Comparison of ENCODE assay signal across 9 mouse cellular contexts in genomic region chr3:89091811-89092508, GRCm38 (mm10). TPM values are rescaled to one million over a fixed set of nuclear protein-coding genes. Genes with fewer than 3 reads are reported as not detected.
A peak's percentile ranks its signal among the peaks of the same experiment; 100 is the strongest.
DNase-seq lines count a peak whose midpoint lies in the region; ATAC-seq and TF ChIP-seq lines count a peak whose summit lies in the region.
"Had no signal": no experiment of that assay in that cellular context is flagged by ENCODE, and none has a peak within 500 bp of the region (broad histone marks: within the 10 kb centered on the region; RNA-seq: fewer than 3 reads in every experiment).

No protein-coding gene starts in this region.

- no peaks in the 10 kb centered on the region for H3K79me2 ChIP-seq in C2C12 (ENCODE audit: control insufficient read depth, insufficient read depth)

- no peaks in the 10 kb centered on the region for H3K9me3 ChIP-seq in forebrain, embryonic 10.5 days
- no peaks in the 10 kb centered on the region for H3K9me3 ChIP-seq in liver, embryonic 14.5 days (ENCODE audit: control insufficient read depth, low read length)

- H3K27ac ChIP-seq in forebrain, embryonic 10.5 days, result peak overlapping the region; percentile 89
- no peak overlapping the region for H3K27ac ChIP-seq in liver, embryonic 14.5 days

- H3K36me3 ChIP-seq in C2C12 (ENCODE audit: control insufficient read depth, insufficient read depth), result peaks cover 28% of the 10 kb centered on the region
- H3K36me3 ChIP-seq in forebrain, embryonic 10.5 days (replicated peaks), result peaks cover 48% of the 10 kb centered on the region
- H3K36me3 ChIP-seq in liver, embryonic 14.5 days (replicated peaks; ENCODE audit: control insufficient read depth, insufficient read depth, low read depth), result peaks cover 8% of the 10 kb centered on the region

- H3K4me3 ChIP-seq in C2C12 (ENCODE audit: insufficient read depth, poor library complexity, severe bottlenecking), result peak overlapping the region; percentile 38
- H3K4me3 ChIP-seq in forebrain, embryonic 10.5 days, result peak overlapping the region; percentile 71
- H3K4me3 ChIP-seq in liver, embryonic 14.5 days (ENCODE audit: insufficient read depth in 1 of 2, low read depth in 2 of 2, low read length in 2 of 2), result 0 out of 4 replicates have a peak overlapping the region, but pooled peaks of 1 of the 2 experiments have one; percentile 64

- H3K9ac ChIP-seq in liver, embryonic 14.5 days (replicated peaks), result no peak overlapping the region

- no peak for TF ChIP-seq EP300 in liver, embryonic 14.5 days (IDR thresholded peaks at IDR 0.05; ENCODE audit: low read depth)

- H3ac ChIP-seq in C2C12 (ENCODE audit: control insufficient read depth, insufficient read length, low read depth), result peak overlapping the region; percentile 44

- DNase-seq in embryo, embryonic 10 days (ENCODE audit: low spot score), result peak; percentile 28
- no peak for DNase-seq in embryo, embryonic 10.5 days (ENCODE audit: low spot score)
- DNase-seq in forebrain, embryonic 10.5 days (ENCODE audit: extremely low spot score, low spot score), result peak; percentile 36
- no peak for DNase-seq in liver, embryonic 14.5 days (ENCODE audit: low read depth in 3 of 3, low spot score in 3 of 3)
- no peak for DNase-seq in adrenal gland, postnatal 36 days
- no peak for DNase-seq in urinary bladder, postnatal 36 days (ENCODE audit: low spot score in 2 of 2)

- WGBS in forebrain, embryonic 10.5 days, result 8% methylated on average over 20 of the region's 20 CpGs
- WGBS in liver, embryonic 14.5 days (ENCODE audit: insufficient replicate concordance), result 14% methylated on average over 20 of the region's 20 CpGs

- peak overlapping the region; percentile 96 for H3K4me2 ChIP-seq in liver, embryonic 14.5 days (ENCODE audit: low read depth)

- H3K79me3 ChIP-seq in C2C12 (ENCODE audit: low read depth), result no peaks in the 10 kb centered on the region

- no peak for ATAC-seq in liver, embryonic 14.5 days (ENCODE audit: insufficient read depth)
- ATAC-seq in granulocyte monocyte progenitor cell, adult 5-6 weeks (replicated peaks; ENCODE audit: poor library complexity, severe bottlenecking), result no peak

- H3K27me3 ChIP-seq in C2C12 (ENCODE audit: control insufficient read depth, insufficient read depth, insufficient read length), result no peaks in the 10 kb centered on the region
- peaks cover 68% of the 10 kb centered on the region for H3K27me3 ChIP-seq in forebrain, embryonic 10.5 days (ENCODE audit: poor library complexity, severe bottlenecking)
- H3K27me3 ChIP-seq in liver, embryonic 14.5 days (ENCODE audit: control insufficient read depth, insufficient read depth, low read length), result peaks cover 24% of the 10 kb centered on the region

- H3K4me1 ChIP-seq in forebrain, embryonic 10.5 days, result peaks cover 71% of the 10 kb centered on the region
- peaks cover 13 to 17% of the 10 kb centered on the region in 2 experiments for H3K4me1 ChIP-seq in liver, embryonic 14.5 days (replicated peaks; ENCODE audit: control insufficient read depth in 2 of 2, insufficient read depth in 2 of 2, low read length in 1 of 2)

- TF ChIP-seq CTCF in C2C12 (IDR thresholded peaks at IDR 0.05; ENCODE audit: control insufficient read depth, insufficient read depth, insufficient read length), result no peak
- no peak for TF ChIP-seq CTCF in liver, embryonic 14.5 days (IDR thresholded peaks at IDR 0.05; ENCODE audit: low read depth)

TF ChIP-seq in C2C12, 6 proteins besides CTCF, POLR2A, EP300 and RAD21:
- no peak for TF ChIP-seq FOSL1 (IDR thresholded peaks at IDR 0.05; ENCODE audit: insufficient read depth, low read length, poor library complexity, severe bottlenecking)
- TF ChIP-seq USF1 (IDR thresholded peaks at IDR 0.05; ENCODE audit: low read depth), result no peak
- no peak for TF ChIP-seq MYOG (IDR thresholded peaks at IDR 0.05; ENCODE audit: control insufficient read depth, extremely low read depth, insufficient read length)
- no peak for TF ChIP-seq MYOD1 (IDR thresholded peaks at IDR 0.05; ENCODE audit: control insufficient read depth, insufficient read length, low read depth)
- TF ChIP-seq CEBPB (IDR thresholded peaks at IDR 0.05; ENCODE audit: low read depth), result no peak
- no peak for TF ChIP-seq MAX (IDR thresholded peaks at IDR 0.05)
TF ChIP-seq in C2C12: peak in this region for 0.

RNA-seq across cellular contexts. Expression of gene Rusc1, which starts 1.2 kb away (rescaled TPM):
- polyA plus RNA-seq in C2C12 (2012; fragmentation: generic; extraction: Trizol), result 25.0 TPM
- 12.4 and 13.7 TPM in 2 replicates for polyA plus RNA-seq in forebrain, embryonic 10.5 days (2016; fragmentation: Nextera tagmentation; extraction: Ambion mirVana)
- polyA plus RNA-seq in liver, embryonic 14.5 days (2012; rRNA removed), result 4.1 and 5.2 TPM in 2 replicates
- polyA plus RNA-seq in liver, embryonic 14.5 days (2014; fragmentation: Nextera tagmentation; extraction: Ambion mirVana), result 2.6 and 3.2 TPM in 2 replicates
- 34.0 and 34.2 TPM in 2 replicates for total RNA-seq in granulocyte monocyte progenitor cell, adult 5-6 weeks (2014; fragmentation: Nextera tagmentation)
- total RNA-seq in granulocyte monocyte progenitor cell, adult 5-6 weeks (2017), result 11.4 and 19.3 TPM in 2 replicates
- total RNA-seq in adrenal gland, postnatal 36 days (2021), result 10 to 100 TPM; 26.9 to 30.8 TPM

RNA-seq across cellular contexts. Expression of gene Gm43738, which starts 8.9 kb away (rescaled TPM):
- 0.02 TPM for polyA plus RNA-seq in C2C12 (2012; fragmentation: generic; extraction: Trizol)
- polyA plus RNA-seq in forebrain, embryonic 10.5 days (2016; fragmentation: Nextera tagmentation; extraction: Ambion mirVana), result not detected in 2 replicates
- 0.02 TPM in 1 of 2 replicates, not detected in the other for polyA plus RNA-seq in liver, embryonic 14.5 days (2012; rRNA removed)
- polyA plus RNA-seq in liver, embryonic 14.5 days (2014; fragmentation: Nextera tagmentation; extraction: Ambion mirVana), result 0.04 TPM in 1 of 2 replicates, not detected in the other
- total RNA-seq in granulocyte monocyte progenitor cell, adult 5-6 weeks (2014; fragmentation: Nextera tagmentation), result not detected in 2 replicates
- not detected in 2 replicates for total RNA-seq in granulocyte monocyte progenitor cell, adult 5-6 weeks (2017)
- under 1 TPM in 1 of 2 experiments, not detected in 1; 0.17 TPM for total RNA-seq in adrenal gland, postnatal 36 days (2021)
- total RNA-seq: hematopoietic stem cell, adult 5-6 weeks had no signal

RNA-seq across cellular contexts. Expression of gene Fdps, which starts 9.8 kb away (rescaled TPM):
- 384 TPM for polyA plus RNA-seq in C2C12 (2012; fragmentation: generic; extraction: Trizol)
- polyA plus RNA-seq in forebrain, embryonic 10.5 days (2016; fragmentation: Nextera tagmentation; extraction: Ambion mirVana), result 327 and 359 TPM in 2 replicates
- polyA plus RNA-seq in liver, embryonic 14.5 days (2012; rRNA removed), result 126 and 131 TPM in 2 replicates
- 238 and 251 TPM in 2 replicates for polyA plus RNA-seq in liver, embryonic 14.5 days (2014; fragmentation: Nextera tagmentation; extraction: Ambion mirVana)
- total RNA-seq in granulocyte monocyte progenitor cell, adult 5-6 weeks (2014; fragmentation: Nextera tagmentation), result 161 and 178 TPM in 2 replicates
- 198 and 245 TPM in 2 replicates for total RNA-seq in granulocyte monocyte progenitor cell, adult 5-6 weeks (2017)
- total RNA-seq in adrenal gland, postnatal 36 days (2021), result 100 to 1,000 TPM; 353 to 497 TPM

RNA-seq across cellular contexts. Expression of gene Pklr, which starts 44.0 kb away (rescaled TPM):
- not detected for polyA plus RNA-seq in C2C12 (2012; fragmentation: generic; extraction: Trizol)
- polyA plus RNA-seq in forebrain, embryonic 10.5 days (2016; fragmentation: Nextera tagmentation; extraction: Ambion mirVana), result 4.5 and 5.6 TPM in 2 replicates
- 132 and 143 TPM in 2 replicates for polyA plus RNA-seq in liver, embryonic 14.5 days (2012; rRNA removed)
- polyA plus RNA-seq in liver, embryonic 14.5 days (2014; fragmentation: Nextera tagmentation; extraction: Ambion mirVana), result 79.8 and 97.5 TPM in 2 replicates
- 0.32 TPM in 1 of 2 replicates, not detected in the other for total RNA-seq in granulocyte monocyte progenitor cell, adult 5-6 weeks (2014; fragmentation: Nextera tagmentation)
- 0.26 and 0.43 TPM in 2 replicates for total RNA-seq in granulocyte monocyte progenitor cell, adult 5-6 weeks (2017)
- total RNA-seq in adrenal gland, postnatal 36 days (2021), result not detected

Comparison
In these comparisons a context has a peak if more than half of its experiments do, and no peak if none do; other contexts are left out.
1. DNase-seq: peak in embryo, embryonic 10 days (single experiment) and forebrain, embryonic 10.5 days (single experiment); none in embryo, embryonic 10.5 days (single experiment), liver, embryonic 14.5 days (0 of 3), adrenal gland, postnatal 36 days (0 of 2) and urinary bladder, postnatal 36 days (0 of 2).